Mouse (Mus musculus): Measurements from ENCODE around the gene Susd1. TPM values are rescaled to one million over a fixed set of nuclear protein-coding genes. Genes with fewer than 3 reads are reported as not detected.

Gene Susd1
- polyA plus RNA-seq, 1 experiment from 2014 or later = 10.6 TPM

GRCm38 (mm10) chr4:59422025-59422783 is 16.2 kb downstream of the Susd1 start:
- no peaks in the 10 kb centered on the region; the same call in 1 of the 2 replicates for H3K36me3 ChIP-seq (ENCODE audit: control insufficient read depth, insufficient read depth)
- H3K9ac ChIP-seq (ENCODE audit: low read depth, low read length) = no peak overlapping the region
- no peak for ATAC-seq (ENCODE audit: low read depth)

GRCm38 (mm10) chr4:59421369-59421746 is 17.1 kb downstream of the Susd1 start:
- ATAC-seq (ENCODE audit: low read depth) = no peak
- no peak overlapping the region for H3K4me2 ChIP-seq (ENCODE audit: low read depth, low read length)
- H3K4me3 ChIP-seq (ENCODE audit: low read depth, low read length) = no peak overlapping the region
- no peak overlapping the region for H3K9ac ChIP-seq (ENCODE audit: low read depth, low read length)
- no peaks in the 10 kb centered on the region for H3K27me3 ChIP-seq (ENCODE audit: control insufficient read depth, insufficient read depth, low read depth, low read length)
- no peak overlapping the region for H3K27ac ChIP-seq (ENCODE audit: low read length)
- no peaks in the 10 kb centered on the region for H3K4me1 ChIP-seq (ENCODE audit: control insufficient read depth, low read depth, low read length)
- no peaks in the 10 kb centered on the region; the same call in 1 of the 2 replicates for H3K36me3 ChIP-seq (ENCODE audit: control insufficient read depth, insufficient read depth)
- WGBS (ENCODE audit: insufficient replicate concordance) = 76% methylated on average over 5 of the region's 5 CpGs
- H3K9me3 ChIP-seq (replicated peaks; ENCODE audit: control insufficient read depth, low read length) = no peaks in the 10 kb centered on the region

More at GRCm38 (mm10) chr4:59422025-59422783, 16.2 kb downstream of the Susd1 start:
- Histone ChIP-seq H3K4me1 (ENCODE audit: control insufficient read depth, low read depth, low read length) (no peaks in the 10 kb centered on the region), H3K4me2 (ENCODE audit: low read depth, low read length) (no peak overlapping the region), H3K27ac (ENCODE audit: low read length) (no peak overlapping the region), H3K4me3 (ENCODE audit: low read depth, low read length) (no peak overlapping the region), H3K9me3 (replicated peaks; ENCODE audit: control insufficient read depth, low read length) (no peaks in the 10 kb centered on the region), H3K27me3 (ENCODE audit: control insufficient read depth, insufficient read depth, low read depth, low read length) (no peaks in the 10 kb centered on the region)
- 62% methylated on average over 5 of the region's 5 CpGs for WGBS (ENCODE audit: insufficient replicate concordance)

GRCm38 (mm10) chr4:59420695-59421368 is 17.6 kb downstream of the Susd1 start:
- Histone ChIP-seq H3K27me3 (ENCODE audit: control insufficient read depth, insufficient read depth, low read depth, low read length) (no peaks in the 10 kb centered on the region), H3K27ac (ENCODE audit: low read length) (no peak overlapping the region), H3K36me3 (ENCODE audit: control insufficient read depth, insufficient read depth) (no peaks in the 10 kb centered on the region; the same call in 1 of the 2 replicates), H3K4me2 (ENCODE audit: low read depth, low read length) (no peak overlapping the region), H3K4me3 (ENCODE audit: low read depth, low read length) (no peak overlapping the region), H3K9me3 (replicated peaks; ENCODE audit: control insufficient read depth, low read length) (no peaks in the 10 kb centered on the region), H3K4me1 (ENCODE audit: control insufficient read depth, low read depth, low read length) (no peaks in the 10 kb centered on the region), H3K9ac (ENCODE audit: low read depth, low read length) (no peak overlapping the region)
- 76% methylated on average over 7 of the region's 7 CpGs for WGBS (ENCODE audit: insufficient replicate concordance)
- ATAC-seq (ENCODE audit: low read depth) = no peak

- H3K9me3 ChIP-seq (replicated peaks; ENCODE audit: control insufficient read depth, low read length) = no peaks in the 10 kb centered on the region
- H3K4me1 ChIP-seq (ENCODE audit: control insufficient read depth, low read depth, low read length) = no peaks in the 10 kb centered on the region
- H3K9ac ChIP-seq (ENCODE audit: low read depth, low read length) = no peak overlapping the region
- no peak for ATAC-seq (ENCODE audit: low read depth)
- no peak overlapping the region for H3K4me3 ChIP-seq (ENCODE audit: low read depth, low read length)
- 76% methylated on average over 4 of the region's 4 CpGs for WGBS (ENCODE audit: insufficient replicate concordance)
- H3K27me3 ChIP-seq (ENCODE audit: control insufficient read depth, insufficient read depth, low read depth, low read length) = no peaks in the 10 kb centered on the region
- H3K4me2 ChIP-seq (ENCODE audit: low read depth, low read length) = no peak overlapping the region
- H3K27ac ChIP-seq (ENCODE audit: low read length) = no peak overlapping the region
- no peaks in the 10 kb centered on the region; the same call in 1 of the 2 replicates for H3K36me3 ChIP-seq (ENCODE audit: control insufficient read depth, insufficient read depth)
These were observed 19.2 kb downstream of the Susd1 start for GRCm38 (mm10) chr4:59419211-59419610.

GRCm38 (mm10) chr4:59413428-59413827 is 25.0 kb downstream of the Susd1 start:
- H3K27me3 ChIP-seq (ENCODE audit: control insufficient read depth, insufficient read depth, low read depth, low read length) = no peaks in the 10 kb centered on the region
- ATAC-seq (ENCODE audit: low read depth) = no peak
- H3K4me1 ChIP-seq (ENCODE audit: control insufficient read depth, low read depth, low read length) = no peaks in the 10 kb centered on the region
- H3K4me3 ChIP-seq (ENCODE audit: low read depth, low read length) = no peak overlapping the region
- no peak overlapping the region for H3K27ac ChIP-seq (ENCODE audit: low read length)
- H3K9ac ChIP-seq (ENCODE audit: low read depth, low read length) = no peak overlapping the region
- H3K4me2 ChIP-seq (ENCODE audit: low read depth, low read length) = no peak overlapping the region
- peaks cover 7% of the 10 kb centered on the region for H3K36me3 ChIP-seq (ENCODE audit: control insufficient read depth, insufficient read depth)
- no peaks in the 10 kb centered on the region for H3K9me3 ChIP-seq (replicated peaks; ENCODE audit: control insufficient read depth, low read length)
- WGBS (ENCODE audit: insufficient replicate concordance) = 75% methylated on average over 5 of the region's 5 CpGs

- Histone ChIP-seq H3K4me1 (ENCODE audit: control insufficient read depth, low read depth, low read length) (no peaks in the 10 kb centered on the region), H3K4me3 (ENCODE audit: low read depth, low read length) (no peak overlapping the region), H3K27ac (ENCODE audit: low read length) (no peak overlapping the region), H3K27me3 (ENCODE audit: control insufficient read depth, insufficient read depth, low read depth, low read length) (no peaks in the 10 kb centered on the region), H3K4me2 (ENCODE audit: low read depth, low read length) (no peak overlapping the region), H3K9me3 (replicated peaks; ENCODE audit: control insufficient read depth, low read length) (no peaks in the 10 kb centered on the region), H3K36me3 (ENCODE audit: control insufficient read depth, insufficient read depth) (peaks cover 7% of the 10 kb centered on the region), H3K9ac (ENCODE audit: low read depth, low read length) (no peak overlapping the region)
- WGBS (ENCODE audit: insufficient replicate concordance) = 82% methylated on average over 9 of the region's 9 CpGs
- ATAC-seq (ENCODE audit: low read depth) = no peak
These were observed 27.3 kb downstream of the Susd1 start for GRCm38 (mm10) chr4:59411153-59411552.

- 80% methylated on average over 4 of the region's 4 CpGs for WGBS (ENCODE audit: insufficient replicate concordance)
- H3K36me3 ChIP-seq (ENCODE audit: control insufficient read depth, insufficient read depth) = peaks cover 7% of the 10 kb centered on the region
- H3K9me3 ChIP-seq (replicated peaks; ENCODE audit: control insufficient read depth, low read length) = no peaks in the 10 kb centered on the region
- no peak overlapping the region for H3K9ac ChIP-seq (ENCODE audit: low read depth, low read length)
- H3K4me3 ChIP-seq (ENCODE audit: low read depth, low read length) = no peak overlapping the region
- no peaks in the 10 kb centered on the region for H3K4me1 ChIP-seq (ENCODE audit: control insufficient read depth, low read depth, low read length)
- no peak for ATAC-seq (ENCODE audit: low read depth)
- no peak overlapping the region for H3K27ac ChIP-seq (ENCODE audit: low read length)
- no peak overlapping the region for H3K4me2 ChIP-seq (ENCODE audit: low read depth, low read length)
- no peaks in the 10 kb centered on the region for H3K27me3 ChIP-seq (ENCODE audit: control insufficient read depth, insufficient read depth, low read depth, low read length)
These were observed 30.7 kb downstream of the Susd1 start for GRCm38 (mm10) chr4:59407766-59408165.

GRCm38 (mm10) chr4:59404375-59404774 is 34.1 kb downstream of the Susd1 start:
- Histone ChIP-seq H3K4me1 (ENCODE audit: control insufficient read depth, low read depth, low read length) (no peaks in the 10 kb centered on the region), H3K27ac (ENCODE audit: low read length) (no peak overlapping the region), H3K9me3 (replicated peaks; ENCODE audit: control insufficient read depth, low read length) (no peaks in the 10 kb centered on the region), H3K4me2 (ENCODE audit: low read depth, low read length) (no peak overlapping the region), H3K36me3 (ENCODE audit: control insufficient read depth, insufficient read depth) (peaks cover 1% of the 10 kb centered on the region), H3K27me3 (ENCODE audit: control insufficient read depth, insufficient read depth, low read depth, low read length) (no peaks in the 10 kb centered on the region), H3K4me3 (ENCODE audit: low read depth, low read length) (no peak overlapping the region), H3K9ac (ENCODE audit: low read depth, low read length) (no peak overlapping the region)
- WGBS (ENCODE audit: insufficient replicate concordance) = 63% methylated on average over 6 of the region's 6 CpGs
- ATAC-seq (ENCODE audit: low read depth) = no peak

- ATAC-seq (ENCODE audit: low read depth) = no peak
- 87% methylated on average over 10 of the region's 10 CpGs for whole genome bisulfite sequencing (ENCODE audit: insufficient replicate concordance)
- no peak overlapping the region for H3K9ac ChIP-seq (ENCODE audit: low read depth, low read length)
- no peaks in the 10 kb centered on the region for H3K4me1 ChIP-seq (ENCODE audit: control insufficient read depth, low read depth, low read length)
- H3K4me3 ChIP-seq (ENCODE audit: low read depth, low read length) = no peak overlapping the region
- no peaks in the 10 kb centered on the region for H3K36me3 ChIP-seq (ENCODE audit: control insufficient read depth, insufficient read depth)
- no peak overlapping the region for H3K27ac ChIP-seq (ENCODE audit: low read length)
- H3K4me2 ChIP-seq (ENCODE audit: low read depth, low read length) = no peak overlapping the region
- no peaks in the 10 kb centered on the region for H3K9me3 ChIP-seq (replicated peaks; ENCODE audit: control insufficient read depth, low read length)
- no peaks in the 10 kb centered on the region for H3K27me3 ChIP-seq (ENCODE audit: control insufficient read depth, insufficient read depth, low read depth, low read length)
These were observed 37.5 kb downstream of the Susd1 start for GRCm38 (mm10) chr4:59400931-59401330.

Measured in liver, embryonic 16.5 days (tissue).